Comparison of ENCODE assay signal across 8 mouse cellular contexts in genomic region chr11:100391081-100391883, GRCm38 (mm10). TPM values are rescaled to one million over a fixed set of nuclear protein-coding genes. Genes with fewer than 3 reads are reported as not detected.
DNase-seq lines count a peak whose midpoint lies in the region; ATAC-seq and TF ChIP-seq lines count a peak whose summit lies in the region.

No protein-coding gene starts in this region.

- no peaks in the 10 kb centered on the region for H3K36me3 ChIP-seq in hindbrain, embryonic 16.5 days (ENCODE audit: control insufficient read depth, insufficient read depth, low read length)
- no peaks in the 10 kb centered on the region for H3K36me3 ChIP-seq in liver, embryonic 12.5 days
- no peaks in the 10 kb centered on the region for H3K36me3 ChIP-seq in thymus, adult 2 months (ENCODE audit: control insufficient read depth, insufficient read depth, low read length)

- peak overlapping the region; percentile 44; the same call in 1 of the 2 replicates for H3K27ac ChIP-seq in hindbrain, embryonic 16.5 days (ENCODE audit: low read depth, low read length)
- H3K27ac ChIP-seq in liver, embryonic 12.5 days = 0 out of 2 replicates have a peak overlapping the region, but pooled peaks have one; percentile 26
- H3K27ac ChIP-seq in olfactory bulb, adult 2 months (ENCODE audit: insufficient read depth, low read depth, low read length) = peak overlapping the region; percentile 17
- H3K27ac ChIP-seq in thymus, adult 2 months (ENCODE audit: control insufficient read depth, insufficient read depth, low read length) = no peak overlapping the region

- no peak for TF ChIP-seq CTCF in olfactory bulb, adult 2 months (IDR thresholded peaks at IDR 0.05; ENCODE audit: insufficient read depth, low read depth, low read length)
- TF ChIP-seq CTCF in thymus, adult 2 months (IDR thresholded peaks at IDR 0.05; ENCODE audit: borderline replicate concordance, control insufficient read depth, extremely low read depth, insufficient read depth, low read length, poor library complexity) = no peak

- peak; percentile 61 for DNase-seq in right cerebral cortex, adult 18-20 months
- no peak for DNase-seq in right cerebral cortex, postnatal 10 days (ENCODE audit: low spot score in 2 of 2)
- peak; percentile 91 for DNase-seq in gastrocnemius, postnatal 25 days
- DNase-seq in thymus, adult 2 months = no peak
- no peak for DNase-seq in layer of hippocampus, postnatal 14 days (ENCODE audit: low spot score in 2 of 2)

- peaks cover 32% of the 10 kb centered on the region for H3K4me1 ChIP-seq in hindbrain, embryonic 16.5 days (ENCODE audit: control insufficient read depth, insufficient read depth, low read depth, low read length)
- H3K4me1 ChIP-seq in liver, embryonic 12.5 days = peaks cover 83% of the 10 kb centered on the region
- H3K4me1 ChIP-seq in olfactory bulb, adult 2 months (ENCODE audit: control insufficient read depth, insufficient read depth, low read length) = peaks cover 74% of the 10 kb centered on the region
- H3K4me1 ChIP-seq in thymus, adult 2 months (replicated peaks; ENCODE audit: control insufficient read depth, insufficient read depth, low read length) = peaks cover 73% of the 10 kb centered on the region

- no peaks in the 10 kb centered on the region for H3K27me3 ChIP-seq in hindbrain, embryonic 16.5 days (replicated peaks; ENCODE audit: control insufficient read depth, insufficient read depth, low read length)
- peaks cover 35% of the 10 kb centered on the region for H3K27me3 ChIP-seq in liver, embryonic 12.5 days (replicated peaks)
- no peaks in the 10 kb centered on the region for H3K27me3 ChIP-seq in thymus, adult 2 months (ENCODE audit: control insufficient read depth, insufficient read depth, low read length)

- 66% methylated on average over 9 of the region's 9 CpGs for WGBS in hindbrain, embryonic 16.5 days
- WGBS in liver, embryonic 12.5 days (ENCODE audit: insufficient replicate concordance) = 66% methylated on average over 9 of the region's 9 CpGs
- 56% methylated on average over 9 of the region's 9 CpGs for WGBS in olfactory bulb, adult 2 months
- 91% methylated on average over 9 of the region's 9 CpGs for WGBS in thymus, adult 2 months

- ATAC-seq in hindbrain, embryonic 16.5 days = peak; percentile 52
- peak; percentile 49; the same call in 1 of the 2 replicates for ATAC-seq in liver, embryonic 12.5 days

- no peak overlapping the region for H3K4me2 ChIP-seq in hindbrain, embryonic 16.5 days (ENCODE audit: low read length)
- no peak overlapping the region for H3K4me2 ChIP-seq in liver, embryonic 12.5 days

- H3K9ac ChIP-seq in hindbrain, embryonic 16.5 days (ENCODE audit: low read depth, low read length) = no peak overlapping the region
- no peak overlapping the region for H3K9ac ChIP-seq in liver, embryonic 12.5 days

- no peak for TF ChIP-seq POLR2A in olfactory bulb, adult 2 months (IDR thresholded peaks at IDR 0.05; ENCODE audit: insufficient read depth, low read depth, low read length)
- TF ChIP-seq POLR2A in thymus, adult 2 months (IDR thresholded peaks at IDR 0.05; ENCODE audit: control insufficient read depth, extremely low read depth, insufficient read depth, low read length, poor library complexity) = no peak

- H3K9me3 ChIP-seq in hindbrain, embryonic 16.5 days (ENCODE audit: control insufficient read depth, low read length) = no peaks in the 10 kb centered on the region
- no peaks in the 10 kb centered on the region for H3K9me3 ChIP-seq in liver, embryonic 12.5 days (replicated peaks)

- no peak overlapping the region for H3K4me3 ChIP-seq in hindbrain, embryonic 16.5 days (ENCODE audit: low read length)
- no peak overlapping the region for H3K4me3 ChIP-seq in liver, embryonic 12.5 days
- H3K4me3 ChIP-seq in olfactory bulb, adult 2 months (ENCODE audit: insufficient read depth, low read depth, low read length) = no peak overlapping the region
- H3K4me3 ChIP-seq in thymus, adult 2 months (ENCODE audit: control insufficient read depth, insufficient read depth, low read length) = no peak overlapping the region

RNA-seq across cellular contexts. Expression of gene Jup, which starts 6.3 kb away (rescaled TPM):
- total RNA-seq in gastrocnemius, postnatal 25 days (2021) = 10 to 100 TPM; 72.0 to 79.8 TPM
- 68.8 and 77.7 TPM in 2 replicates for polyA plus RNA-seq in hindbrain, embryonic 16.5 days (2015; fragmentation: Nextera tagmentation; extraction: Ambion mirVana)
- 23.9 and 24.3 TPM in 2 replicates for polyA plus RNA-seq in liver, embryonic 12.5 days (2016; fragmentation: Nextera tagmentation; extraction: Ambion mirVana)
- polyA plus RNA-seq in olfactory bulb, adult 2 months (2012; ENCODE audit: insufficient read depth, insufficient read length, low replicate concordance, missing spikeins) = not detected in 2 replicates
- 220 and 221 TPM in 2 replicates for polyA plus RNA-seq in thymus, adult 2 months (2012; rRNA removed)
- 10 to 100 TPM; 40.8 to 43.0 TPM for total RNA-seq in layer of hippocampus, postnatal 14 days (2021)

RNA-seq across cellular contexts. Expression of gene P3h4, which starts 23.4 kb away (rescaled TPM):
- total RNA-seq in gastrocnemius, postnatal 25 days (2021) = 1 to 10 TPM; 4.3 to 5.1 TPM
- polyA plus RNA-seq in hindbrain, embryonic 16.5 days (2015; fragmentation: Nextera tagmentation; extraction: Ambion mirVana) = 21.5 and 25.5 TPM in 2 replicates
- 11.0 and 11.2 TPM in 2 replicates for polyA plus RNA-seq in liver, embryonic 12.5 days (2016; fragmentation: Nextera tagmentation; extraction: Ambion mirVana)
- not detected in 2 replicates for polyA plus RNA-seq in olfactory bulb, adult 2 months (2012; ENCODE audit: insufficient read depth, insufficient read length, low replicate concordance, missing spikeins)
- 22.3 and 23.6 TPM in 2 replicates for polyA plus RNA-seq in thymus, adult 2 months (2012; rRNA removed)
- 1 to 10 TPM; 7.5 to 8.1 TPM for total RNA-seq in layer of hippocampus, postnatal 14 days (2021)

RNA-seq across cellular contexts. Expression of gene Fkbp10, which starts 24.2 kb away (rescaled TPM):
- 1 to 10 TPM; 7.5 to 10.0 TPM for total RNA-seq in gastrocnemius, postnatal 25 days (2021)
- 29.2 and 33.1 TPM in 2 replicates for polyA plus RNA-seq in hindbrain, embryonic 16.5 days (2015; fragmentation: Nextera tagmentation; extraction: Ambion mirVana)
- 20.1 and 23.8 TPM in 2 replicates for polyA plus RNA-seq in liver, embryonic 12.5 days (2016; fragmentation: Nextera tagmentation; extraction: Ambion mirVana)
- not detected in 2 replicates for polyA plus RNA-seq in olfactory bulb, adult 2 months (2012; ENCODE audit: insufficient read depth, insufficient read length, low replicate concordance, missing spikeins)
- polyA plus RNA-seq in thymus, adult 2 months (2012; rRNA removed) = 7.8 and 9.5 TPM in 2 replicates
- 10 to 100 TPM; 11.9 TPM for total RNA-seq in layer of hippocampus, postnatal 14 days (2021)

RNA-seq across cellular contexts. Expression of gene Hap1, which starts 35.4 kb away (rescaled TPM):
- under 1 TPM; 0.27 to 0.28 TPM for total RNA-seq in gastrocnemius, postnatal 25 days (2021)
- polyA plus RNA-seq in hindbrain, embryonic 16.5 days (2015; fragmentation: Nextera tagmentation; extraction: Ambion mirVana) = 316 and 333 TPM in 2 replicates
- 0.43 and 0.47 TPM in 2 replicates for polyA plus RNA-seq in liver, embryonic 12.5 days (2016; fragmentation: Nextera tagmentation; extraction: Ambion mirVana)
- polyA plus RNA-seq in olfactory bulb, adult 2 months (2012; ENCODE audit: insufficient read depth, insufficient read length, low replicate concordance, missing spikeins) = not detected in 2 replicates
- 7.7 and 8.6 TPM in 2 replicates for polyA plus RNA-seq in thymus, adult 2 months (2012; rRNA removed)
- 100 to 1,000 TPM; 110 to 123 TPM for total RNA-seq in layer of hippocampus, postnatal 14 days (2021)

RNA-seq across cellular contexts. Expression of gene Nt5c3b, which starts 50.3 kb away (rescaled TPM):
- total RNA-seq in gastrocnemius, postnatal 25 days (2021) = 1 to 10 TPM; 8.2 to 8.5 TPM
- 127 TPM in 2 replicates for polyA plus RNA-seq in hindbrain, embryonic 16.5 days (2015; fragmentation: Nextera tagmentation; extraction: Ambion mirVana)
- 38.3 and 38.6 TPM in 2 replicates for polyA plus RNA-seq in liver, embryonic 12.5 days (2016; fragmentation: Nextera tagmentation; extraction: Ambion mirVana)
- not detected in 2 replicates for polyA plus RNA-seq in olfactory bulb, adult 2 months (2012; ENCODE audit: insufficient read depth, insufficient read length, low replicate concordance, missing spikeins)
- polyA plus RNA-seq in thymus, adult 2 months (2012; rRNA removed) = 129 and 136 TPM in 2 replicates
- total RNA-seq in layer of hippocampus, postnatal 14 days (2021) = 10 to 100 TPM; 50.4 to 58.2 TPM

Comparison
In these comparisons a context has a peak if more than half of its experiments do, and no peak if none do; other contexts are left out.
1. DNase-seq: peak in right cerebral cortex, adult 18-20 months (single experiment) and gastrocnemius, postnatal 25 days (single experiment); none in right cerebral cortex, postnatal 10 days (0 of 2), thymus, adult 2 months (single experiment) and layer of hippocampus, postnatal 14 days (0 of 2).
2. RNA of gene Jup, which starts 6.3 kb away (polyA plus RNA-seq): 220 to 221 TPM in thymus, adult 2 months, 68.8 to 77.7 TPM in hindbrain, embryonic 16.5 days and 23.9 to 24.3 TPM in liver, embryonic 12.5 days; not detected in olfactory bulb, adult 2 months; every median in the first group is over 10 times any median in the second.
3. RNA of gene P3h4, which starts 23.4 kb away (polyA plus RNA-seq): 22.3 to 23.6 TPM in thymus, adult 2 months, 21.5 to 25.5 TPM in hindbrain, embryonic 16.5 days and 11.0 to 11.2 TPM in liver, embryonic 12.5 days; not detected in olfactory bulb, adult 2 months; every median in the first group is over 10 times any median in the second.